ENCODE assay signal across 8 mouse cellular contexts in genomic region chr2:151039232-151039695, GRCm38 (mm10). TPM values are rescaled to one million over a fixed set of nuclear protein-coding genes. Genes with fewer than 3 reads are reported as not detected.
A peak's percentile ranks its signal among the peaks of the same experiment; 100 is the strongest.
DNase-seq lines count a peak whose midpoint lies in the region; ATAC-seq and TF ChIP-seq lines count a peak whose summit lies in the region.

Gene Ninl, minus strand, starts transcription at chr2:151039382.
Gene Nanp, minus strand, starts transcription at chr2:151039398.

- WGBS in embryonic facial prominence, embryonic 14.5 days: 0% methylated on average over 13 of the region's 34 CpGs
- under 1% methylated on average over 34 of the region's 34 CpGs for WGBS in heart, adult 2 months
- 2% methylated on average over 33 of the region's 34 CpGs for WGBS in limb, embryonic 13.5 days
- WGBS in midbrain, embryonic 16.5 days: 2% methylated on average over 34 of the region's 34 CpGs

- peak; percentile 87 for TF ChIP-seq POLR2A in heart, adult 2 months (IDR thresholded peaks at IDR 0.05; ENCODE audit: insufficient read depth, low read depth, low read length)

- peak within 1 kb of the TSS; percentile 99 for H3K9ac ChIP-seq in embryonic facial prominence, embryonic 14.5 days (ENCODE audit: low read depth, low read length)
- peak within 1 kb of the TSS; percentile 92 for H3K9ac ChIP-seq in heart, adult 2 months (ENCODE audit: low read depth, low read length)
- peak within 1 kb of the TSS; percentile 99 for H3K9ac ChIP-seq in limb, embryonic 13.5 days
- H3K9ac ChIP-seq in midbrain, embryonic 16.5 days (ENCODE audit: low read depth, low read length): peak within 1 kb of the TSS; percentile 88

- intact Hi-C loops in heart, adult 2 months (cut with DNase I): loop anchor here (5.0 kb wide), 1 partner anchor 127 kb away; no protein-coding TSS in a partner anchor

- no peaks in the 10 kb centered on the region for H3K9me3 ChIP-seq in embryonic facial prominence, embryonic 14.5 days (ENCODE audit: control insufficient read depth, low read length)
- no peaks in the 10 kb centered on the region for H3K9me3 ChIP-seq in limb, embryonic 13.5 days
- no peaks in the 10 kb centered on the region for H3K9me3 ChIP-seq in midbrain, embryonic 16.5 days (replicated peaks; ENCODE audit: control insufficient read depth, low read length, poor library complexity, severe bottlenecking)

- ATAC-seq in embryonic facial prominence, embryonic 14.5 days (ENCODE audit: low read depth): peak; percentile 93
- peak; percentile 98 for ATAC-seq in limb, embryonic 13.5 days (ENCODE audit: low FRiP score, low read depth)
- peak; percentile 97 for ATAC-seq in midbrain, embryonic 16.5 days

- DNase-seq in 3T3-L1 (ENCODE audit: low read depth, low spot score): peak; percentile 97
- peak; percentile 74 to 91 for DNase-seq in adrenal gland, postnatal 4 days (ENCODE audit: low spot score in 2 of 2)
- peak; percentile 98 for DNase-seq in embryonic facial prominence, embryonic 14.5 days (ENCODE audit: low spot score)
- peak; percentile 94 for DNase-seq in heart, adult 2 months
- peak; percentile 93 to 94 for DNase-seq in kidney, adult 8-10 months
- DNase-seq in spleen, postnatal 10 days (ENCODE audit: low spot score in 2 of 2): peak; percentile 93 to 97

- H3K27ac ChIP-seq in embryonic facial prominence, embryonic 14.5 days (replicated peaks; ENCODE audit: low read depth, low read length): peak within 1 kb of the TSS; percentile 82
- H3K27ac ChIP-seq in heart, adult 2 months: peak within 1 kb of the TSS; percentile 77
- peak within 1 kb of the TSS; percentile 81 for H3K27ac ChIP-seq in limb, embryonic 13.5 days
- H3K27ac ChIP-seq in midbrain, embryonic 16.5 days (ENCODE audit: low read length): peak within 1 kb of the TSS; percentile 77

- no peaks in the 10 kb centered on the region for H3K36me3 ChIP-seq in embryonic facial prominence, embryonic 14.5 days (ENCODE audit: control insufficient read depth, insufficient read depth, low read length)
- no peaks in the 10 kb centered on the region for H3K36me3 ChIP-seq in heart, adult 2 months (ENCODE audit: control insufficient read depth, insufficient read depth, low read length)
- H3K36me3 ChIP-seq in limb, embryonic 13.5 days: peaks cover 4% of the 10 kb centered on the region; the same call in 1 of the 2 replicates
- no peaks in the 10 kb centered on the region for H3K36me3 ChIP-seq in midbrain, embryonic 16.5 days (ENCODE audit: control insufficient read depth, insufficient read depth, low read length)

- 0 out of 2 replicates have a peak, but pooled peaks have one; percentile 39 for TF ChIP-seq EP300 in heart, adult 2 months (IDR thresholded peaks at IDR 0.05; ENCODE audit: insufficient read depth, low read depth, low read length)

- peaks cover 8% of the 10 kb centered on the region for H3K4me1 ChIP-seq in embryonic facial prominence, embryonic 14.5 days (ENCODE audit: control insufficient read depth, insufficient read depth, low read length)
- H3K4me1 ChIP-seq in heart, adult 2 months (ENCODE audit: control insufficient read depth, insufficient read depth, low read length): peaks cover 4% of the 10 kb centered on the region
- H3K4me1 ChIP-seq in limb, embryonic 13.5 days: peaks cover 13% of the 10 kb centered on the region
- H3K4me1 ChIP-seq in midbrain, embryonic 16.5 days (ENCODE audit: control insufficient read depth, insufficient read depth, low read length): peaks cover 17% of the 10 kb centered on the region

- no peak for TF ChIP-seq CTCF in heart, adult 2 months (IDR thresholded peaks at IDR 0.05)

- peak within 1 kb of the TSS; percentile 97 for H3K4me3 ChIP-seq in embryonic facial prominence, embryonic 14.5 days (ENCODE audit: low read depth, low read length)
- H3K4me3 ChIP-seq in heart, adult 2 months: peak within 1 kb of the TSS; percentile 77
- H3K4me3 ChIP-seq in limb, embryonic 13.5 days: peak within 1 kb of the TSS; percentile 93
- H3K4me3 ChIP-seq in midbrain, embryonic 16.5 days (ENCODE audit: low read depth, low read length): peak within 1 kb of the TSS; percentile 79

- no peaks in the 10 kb centered on the region for H3K79me2 ChIP-seq in heart, adult 2 months (replicated peaks; ENCODE audit: control insufficient read depth, insufficient read depth, low read length)

- peak within 1 kb of the TSS; percentile 73 for H3K4me2 ChIP-seq in embryonic facial prominence, embryonic 14.5 days (ENCODE audit: low read depth, low read length)
- peak within 1 kb of the TSS; percentile 76 for H3K4me2 ChIP-seq in limb, embryonic 13.5 days (replicated peaks)
- H3K4me2 ChIP-seq in midbrain, embryonic 16.5 days (ENCODE audit: low read length): peak within 1 kb of the TSS; percentile 60

- H3K27me3 ChIP-seq in embryonic facial prominence, embryonic 14.5 days (replicated peaks; ENCODE audit: control insufficient read depth, insufficient read depth, low read length): no peaks in the 10 kb centered on the region
- no peaks in the 10 kb centered on the region for H3K27me3 ChIP-seq in heart, adult 2 months (ENCODE audit: control insufficient read depth, insufficient read depth, low read length)
- H3K27me3 ChIP-seq in limb, embryonic 13.5 days: no peaks in the 10 kb centered on the region
- H3K27me3 ChIP-seq in midbrain, embryonic 16.5 days (ENCODE audit: control insufficient read depth, insufficient read depth, low read depth, low read length): no peaks in the 10 kb centered on the region

RNA-seq across cellular contexts. Expression of gene Ninl, which starts in this region (rescaled TPM):
- 10 to 100 TPM; 29.1 to 31.7 TPM for total RNA-seq in adrenal gland, postnatal 4 days (2021)
- polyA plus RNA-seq in embryonic facial prominence, embryonic 14.5 days (2014; fragmentation: Nextera tagmentation; extraction: Ambion mirVana): 6.1 TPM in 2 replicates
- total RNA-seq in heart, adult 2 months (2021): 1 to 10 TPM; 1.4 to 1.5 TPM
- polyA plus RNA-seq in heart, adult 2 months (2012; rRNA removed): 0.78 and 0.97 TPM in 2 replicates
- 8.6 and 9.8 TPM in 2 replicates for polyA plus RNA-seq in limb, embryonic 13.5 days (2015; fragmentation: Nextera tagmentation; extraction: Ambion mirVana)
- polyA plus RNA-seq in midbrain, embryonic 16.5 days (2015; fragmentation: Nextera tagmentation; extraction: Ambion mirVana): 3.8 and 4.8 TPM in 2 replicates

RNA-seq across cellular contexts. Expression of gene Nanp, which starts in this region (rescaled TPM):
- 10 to 100 TPM; 16.2 to 17.8 TPM for total RNA-seq in adrenal gland, postnatal 4 days (2021)
- 39.0 and 39.3 TPM in 2 replicates for polyA plus RNA-seq in embryonic facial prominence, embryonic 14.5 days (2014; fragmentation: Nextera tagmentation; extraction: Ambion mirVana)
- 1 to 10 TPM; 1.3 to 1.5 TPM for total RNA-seq in heart, adult 2 months (2021)
- polyA plus RNA-seq in heart, adult 2 months (2012; rRNA removed): 0.70 and 1.3 TPM in 2 replicates
- polyA plus RNA-seq in limb, embryonic 13.5 days (2015; fragmentation: Nextera tagmentation; extraction: Ambion mirVana): 49.4 and 51.4 TPM in 2 replicates
- 35.6 and 37.0 TPM in 2 replicates for polyA plus RNA-seq in midbrain, embryonic 16.5 days (2015; fragmentation: Nextera tagmentation; extraction: Ambion mirVana)

Comparison
In these comparisons a context has a peak if more than half of its experiments do, and no peak if none do; other contexts are left out.
1. Peak in every context shown above with its lines: DNase-seq, ATAC-seq, H3K4me3 ChIP-seq and H3K27ac ChIP-seq.
2. RNA of gene Ninl (total RNA-seq): 29.1 to 31.7 TPM in adrenal gland, postnatal 4 days; 1.4 to 1.5 TPM in heart, adult 2 months; every median in the first group is over 10 times any median in the second.
3. RNA of gene Nanp (total RNA-seq): 16.2 to 17.8 TPM in adrenal gland, postnatal 4 days; 1.3 to 1.5 TPM in heart, adult 2 months; every median in the first group is over 4 times any median in the second.
4. RNA of gene Nanp (polyA plus RNA-seq): 49.4 to 51.4 TPM in limb, embryonic 13.5 days, 39.0 to 39.3 TPM in embryonic facial prominence, embryonic 14.5 days and 35.6 to 37.0 TPM in midbrain, embryonic 16.5 days; 0.70 to 1.3 TPM in heart, adult 2 months; every median in the first group is over 10 times any median in the second.